Mouse (Mus musculus): ENCODE measurements around the gene Lrrc4. TPM values are rescaled to one million over a fixed set of nuclear protein-coding genes. Genes with fewer than 3 reads are reported as not detected.

Lrrc4 gene
- total RNA-seq, 2 experiments from 2014 or later, result 0.23 to 0.36 TPM

DNA sequence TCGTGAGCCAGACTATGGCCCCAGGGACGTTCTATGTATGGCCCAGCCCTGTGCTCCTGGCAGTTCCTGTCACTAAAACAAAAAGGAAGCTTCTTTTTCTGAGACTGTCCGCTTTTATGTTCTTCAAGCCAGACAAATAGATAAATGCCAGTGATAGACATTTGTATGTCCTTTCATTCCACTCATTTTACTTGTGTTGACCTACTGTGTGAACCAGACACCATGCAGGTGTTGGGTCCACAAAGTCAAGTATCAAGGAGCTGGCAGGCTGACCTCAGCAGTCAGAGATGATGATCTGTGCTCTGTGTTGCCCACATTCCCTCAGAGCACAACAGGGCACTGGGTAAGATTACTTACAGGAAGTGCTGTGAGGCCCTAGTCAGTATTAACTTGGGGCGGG is 25.2 kb upstream of the Lrrc4 start:
- intact Hi-C loops (cut with DNase I), result no loop called here
- no peak for DNase-seq (ENCODE audit: low spot score)

DNA sequence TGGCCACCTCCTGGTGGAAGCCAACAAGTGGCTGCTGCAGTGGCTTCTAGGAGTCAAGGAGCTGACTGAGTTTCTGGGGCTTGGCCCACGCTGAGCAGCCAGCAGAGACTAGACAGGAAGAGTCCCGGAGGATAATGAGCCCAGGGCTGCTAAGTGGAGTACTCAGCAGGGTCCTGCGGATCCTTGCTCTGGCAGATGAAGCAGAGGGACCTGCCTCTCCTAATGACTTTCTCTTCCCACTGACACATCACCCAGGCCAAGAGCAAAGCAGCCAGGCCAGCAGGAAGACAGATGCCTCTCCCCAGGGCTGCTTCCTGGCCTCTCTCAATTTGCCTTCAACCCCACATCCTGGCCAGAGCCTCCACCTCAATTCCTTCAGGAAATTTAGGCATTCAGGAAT is 23.9 kb upstream of the Lrrc4 start:
- no peak for DNase-seq (ENCODE audit: low spot score)
- intact Hi-C loops (cut with DNase I), result no loop called here

DNA sequence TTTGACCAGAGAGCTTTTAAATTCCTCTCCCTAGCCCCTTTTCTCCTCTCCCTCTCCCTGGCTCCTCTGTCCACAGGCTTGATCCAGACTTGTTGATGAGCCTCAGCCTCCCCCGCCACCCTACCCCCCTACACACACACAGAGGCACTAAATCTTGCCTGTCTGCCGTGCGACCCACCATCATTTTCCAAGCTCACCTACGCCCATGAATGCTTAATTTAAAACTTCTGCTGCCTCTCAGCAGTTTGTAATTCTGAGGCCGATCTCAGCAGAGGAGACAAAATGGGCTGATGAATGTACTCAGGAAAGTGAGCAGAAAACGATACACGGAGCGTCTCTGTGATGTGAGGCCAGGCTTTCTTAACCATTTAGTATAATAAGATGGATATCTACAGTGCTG is 23.1 kb upstream of the Lrrc4 start:
- DNase-seq (ENCODE audit: low spot score), result no peak
- intact Hi-C loops (cut with DNase I), result no loop called here

DNA sequence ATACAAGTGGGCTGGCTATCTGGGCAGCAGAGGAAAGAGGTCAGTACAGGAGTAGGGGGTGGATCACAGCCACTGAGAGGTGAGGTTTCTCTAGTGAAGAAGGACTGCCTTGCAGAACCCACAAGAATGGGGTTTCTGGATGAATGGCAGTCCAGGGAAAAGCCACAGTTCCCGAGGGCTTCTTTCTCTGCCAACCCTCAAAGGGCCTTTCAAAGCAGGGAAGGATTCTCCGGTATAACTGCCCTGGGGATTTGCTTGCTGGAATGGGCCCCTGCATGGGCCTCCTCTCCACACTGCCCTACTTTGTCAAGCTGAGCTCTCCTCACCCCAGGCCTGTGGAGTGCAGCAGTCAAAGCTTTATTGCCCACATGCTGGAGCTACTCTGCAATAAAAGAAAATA is 22.1 kb upstream of the Lrrc4 start:
- DNase-seq (ENCODE audit: low spot score), result no peak
- intact Hi-C loops (cut with DNase I), result no loop called here

DNA sequence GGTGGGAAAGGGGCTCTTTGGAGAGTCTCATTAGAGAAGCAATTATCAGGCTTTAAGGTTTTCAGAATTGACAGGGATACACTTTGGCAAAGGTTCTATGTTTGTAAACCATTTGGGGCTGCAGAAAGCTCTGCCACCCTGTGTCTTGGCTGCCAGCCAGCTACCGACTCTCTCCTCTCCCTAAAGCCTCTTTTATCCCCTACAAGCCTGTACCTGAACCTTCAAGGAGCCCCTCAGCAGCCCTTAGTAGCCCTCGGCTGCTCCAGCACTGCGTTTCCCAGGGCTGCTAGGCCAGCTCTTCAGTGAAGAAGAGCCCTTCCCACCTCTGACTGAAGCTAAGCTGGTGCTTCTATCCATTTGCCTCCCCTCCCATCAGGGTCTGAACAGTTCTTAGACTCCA is 21.6 kb upstream of the Lrrc4 start:
- intact Hi-C loops (cut with DNase I), result no loop called here
- DNase-seq (ENCODE audit: low spot score), result no peak

DNA sequence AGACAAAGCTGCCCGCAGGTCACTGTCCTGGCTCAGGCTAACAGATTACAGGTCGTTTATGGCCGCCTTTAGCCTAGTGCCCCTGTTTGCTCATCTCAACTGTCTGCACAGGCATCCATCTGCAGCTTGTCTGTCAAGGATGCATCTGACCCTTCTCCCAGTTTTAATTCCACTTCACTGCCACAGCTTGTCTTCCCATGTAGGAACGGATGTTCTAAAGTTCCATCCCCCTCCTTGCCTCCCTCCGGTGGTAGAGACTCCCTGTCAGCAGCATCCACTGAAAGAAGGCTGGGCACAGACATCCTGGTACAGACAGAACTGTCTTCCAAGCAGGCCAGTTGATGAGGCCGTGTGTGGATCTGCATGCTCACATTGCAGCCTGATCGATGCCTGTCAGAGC is 20.8 kb upstream of the Lrrc4 start:
- intact Hi-C loops (cut with DNase I), result no loop called here
- no peak for DNase-seq (ENCODE audit: low spot score)

DNA sequence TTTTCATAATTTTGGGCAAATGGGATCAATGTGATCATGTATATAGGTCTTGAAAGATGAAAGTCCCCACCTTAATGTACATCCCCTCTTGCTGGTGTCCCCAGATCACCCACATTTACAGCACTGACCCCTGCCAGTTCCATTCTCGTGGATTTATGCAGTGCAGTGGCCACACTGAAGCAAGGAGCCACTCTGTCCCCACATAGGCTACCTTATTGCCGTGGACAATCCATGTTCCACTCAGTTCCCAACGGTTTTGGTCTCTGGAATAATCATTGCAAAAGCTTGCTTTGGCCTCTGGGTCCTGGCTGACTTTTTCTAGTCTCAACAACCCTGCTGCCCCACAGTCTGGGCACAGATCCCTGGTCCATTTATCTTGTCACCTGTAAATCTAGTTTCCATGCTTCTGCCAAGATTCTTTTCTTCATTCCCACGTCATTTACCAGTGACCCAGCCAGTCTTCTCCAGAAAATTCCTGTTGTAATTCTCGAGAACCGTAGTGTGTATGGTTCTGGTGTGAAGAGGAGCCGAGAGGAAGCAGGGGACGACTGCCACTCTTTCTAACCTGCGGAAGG is 18.9 kb upstream of the Lrrc4 start:
- DNase-seq (ENCODE audit: low spot score), result no peak
- intact Hi-C loops (cut with DNase I), result no loop called here

DNA sequence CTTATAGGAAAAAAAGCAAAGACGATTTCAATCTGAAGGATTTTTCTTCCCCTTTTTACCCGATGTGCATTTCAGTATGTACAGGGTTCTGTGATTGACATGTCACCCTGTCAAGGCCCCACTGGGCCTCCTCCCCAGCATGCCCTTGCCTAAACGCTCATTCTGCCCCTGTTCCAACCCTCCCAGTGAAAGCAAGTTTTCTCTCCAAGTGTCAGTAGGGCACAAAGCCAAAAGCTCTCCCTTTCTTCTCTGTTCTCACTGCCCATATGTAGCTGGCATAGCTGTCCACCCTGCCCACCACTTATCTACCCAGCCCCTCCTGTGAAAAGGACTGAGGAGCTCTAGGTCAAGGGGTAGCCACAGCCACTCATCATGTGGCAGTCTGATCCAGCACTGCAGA is 17.8 kb upstream of the Lrrc4 start:
- DNase-seq (ENCODE audit: low spot score), result no peak
- intact Hi-C loops (cut with DNase I), result no loop called here

DNA sequence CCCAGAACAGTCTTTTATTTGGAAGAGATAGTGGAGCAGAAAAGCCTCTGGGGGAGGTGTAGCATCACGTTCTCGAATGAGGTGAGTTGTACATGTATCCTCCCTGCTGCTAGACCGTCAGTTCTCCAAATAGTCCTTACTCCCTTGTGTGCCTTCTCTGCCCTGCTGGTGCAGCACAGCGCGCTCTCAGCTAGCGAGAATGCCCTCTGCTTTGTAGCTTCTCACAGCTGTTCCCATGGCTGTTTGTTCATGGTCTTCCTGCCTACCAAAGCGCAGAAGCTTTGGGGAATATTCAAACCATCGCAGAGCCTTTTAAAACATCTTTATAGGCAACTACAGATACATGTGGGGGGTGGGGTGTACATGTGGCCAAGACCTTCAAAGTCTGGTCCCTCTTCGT is 17.3 kb upstream of the Lrrc4 start:
- DNase-seq (ENCODE audit: low spot score), result no peak
- intact Hi-C loops (cut with DNase I), result no loop called here

DNA sequence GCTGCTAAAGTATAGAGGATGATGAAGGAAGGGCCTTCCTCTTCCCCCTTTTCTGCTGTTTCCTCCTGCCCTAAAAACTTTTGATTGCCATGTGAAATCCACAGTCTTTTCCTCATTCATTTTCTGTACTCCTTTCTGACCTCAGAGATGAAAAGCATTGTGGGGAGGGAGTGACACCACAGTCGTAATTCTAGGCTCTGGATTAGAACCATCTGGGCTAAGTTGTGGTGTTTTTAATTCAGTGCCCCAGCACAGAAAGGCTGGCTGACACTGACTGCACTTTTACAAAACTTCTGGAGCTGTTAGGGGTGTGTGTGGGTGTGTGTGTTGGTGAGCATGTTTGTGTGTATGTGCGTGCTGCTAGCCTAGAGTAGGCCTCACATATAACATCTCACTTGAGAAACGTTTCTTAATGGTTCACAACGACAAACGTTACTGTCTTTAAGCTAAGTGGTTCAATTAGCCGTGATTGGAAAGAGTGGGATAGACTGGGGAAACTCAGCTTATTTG is 16.8 kb upstream of the Lrrc4 start:
- DNase-seq (ENCODE audit: low spot score), result no peak
- intact Hi-C loops (cut with DNase I), result no loop called here

DNA sequence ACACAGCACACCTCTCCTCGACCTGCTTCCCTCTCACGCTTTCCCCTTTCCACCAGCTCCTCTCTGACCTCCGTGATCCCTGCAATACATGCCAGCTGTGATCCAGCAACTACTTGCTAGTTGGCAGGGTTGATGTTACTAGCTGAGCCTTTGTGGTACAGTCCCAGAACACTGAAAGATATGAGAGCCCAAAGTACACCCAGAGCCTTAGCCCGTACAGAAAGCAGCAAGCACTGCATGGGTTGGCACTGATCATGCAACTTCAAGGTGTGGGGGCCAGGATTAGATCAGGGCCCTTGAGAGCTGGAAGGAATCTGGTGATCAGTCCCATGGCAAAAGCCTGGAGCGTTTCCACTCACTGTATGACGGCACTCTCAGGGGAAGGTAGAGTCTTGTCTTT is 16.1 kb upstream of the Lrrc4 start:
- DNase-seq (ENCODE audit: low spot score), result no peak
- intact Hi-C loops (cut with DNase I), result no loop called here

DNA sequence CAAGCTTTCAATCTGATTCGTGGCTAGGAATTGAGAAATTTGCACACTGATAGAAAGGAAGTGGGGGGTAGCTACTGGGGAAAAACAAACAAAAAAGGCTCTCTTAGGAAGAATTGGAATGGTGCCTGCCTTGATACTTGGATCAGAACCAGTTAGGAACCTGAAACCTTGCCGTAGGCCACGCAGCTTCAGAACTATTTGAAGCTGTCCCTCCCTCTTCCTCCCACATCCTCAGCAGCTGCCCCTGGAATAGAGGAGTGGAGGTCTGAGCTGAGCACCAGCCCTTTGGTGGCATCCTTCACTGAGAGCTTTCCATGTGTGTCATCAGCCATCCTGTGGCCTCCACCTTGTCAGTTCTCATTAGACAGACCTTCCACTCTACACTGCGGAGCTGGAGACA is 14.1 kb upstream of the Lrrc4 start:
- intact Hi-C loops (cut with DNase I), result no loop called here
- no peak for DNase-seq (ENCODE audit: low spot score)

DNA sequence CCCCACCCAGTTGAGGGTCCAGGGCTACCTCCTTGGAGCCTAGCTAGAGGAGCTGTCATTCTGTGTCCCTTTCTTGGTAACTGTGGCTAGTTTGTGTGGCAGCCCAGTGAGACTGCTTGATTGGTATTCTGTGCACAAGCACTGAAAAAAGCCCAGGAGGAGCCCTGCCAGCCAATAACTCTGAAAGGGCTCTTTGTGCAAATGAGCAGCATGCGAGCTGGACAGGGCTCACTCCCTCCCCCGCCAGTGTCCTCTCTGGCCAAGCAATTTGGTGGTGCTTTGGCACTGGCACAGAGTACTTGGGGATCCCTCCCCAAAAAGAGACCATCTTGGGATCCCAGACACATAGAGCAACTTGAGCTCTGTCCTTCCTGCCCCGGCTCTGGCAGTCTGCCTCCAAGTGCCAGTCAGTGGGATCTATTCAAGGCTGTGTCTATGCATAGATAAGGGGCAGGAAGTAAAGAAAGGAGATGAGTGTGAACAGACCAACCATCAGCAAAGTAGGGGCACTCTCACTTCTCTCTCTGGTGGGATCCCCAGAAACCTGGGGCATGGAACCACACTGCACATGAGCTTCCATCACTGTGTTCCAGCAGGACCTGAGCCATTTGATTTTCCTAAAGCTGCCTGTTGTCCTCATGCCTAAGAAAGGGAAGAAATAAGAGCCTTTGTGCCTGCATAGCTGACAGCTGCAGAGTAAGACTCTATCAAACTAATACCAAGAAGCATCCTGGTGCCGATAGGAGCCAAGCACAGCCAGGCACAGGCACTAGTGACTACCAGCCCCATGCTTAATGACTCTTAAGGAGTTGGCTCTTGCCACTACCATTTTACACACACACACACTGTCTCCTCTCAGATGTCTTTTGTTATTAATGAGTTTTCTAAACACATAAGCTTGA is 11.1 kb upstream of the Lrrc4 start:
- DNase-seq (ENCODE audit: low spot score), result no peak
- intact Hi-C loops (cut with DNase I), result no loop called here

DNA sequence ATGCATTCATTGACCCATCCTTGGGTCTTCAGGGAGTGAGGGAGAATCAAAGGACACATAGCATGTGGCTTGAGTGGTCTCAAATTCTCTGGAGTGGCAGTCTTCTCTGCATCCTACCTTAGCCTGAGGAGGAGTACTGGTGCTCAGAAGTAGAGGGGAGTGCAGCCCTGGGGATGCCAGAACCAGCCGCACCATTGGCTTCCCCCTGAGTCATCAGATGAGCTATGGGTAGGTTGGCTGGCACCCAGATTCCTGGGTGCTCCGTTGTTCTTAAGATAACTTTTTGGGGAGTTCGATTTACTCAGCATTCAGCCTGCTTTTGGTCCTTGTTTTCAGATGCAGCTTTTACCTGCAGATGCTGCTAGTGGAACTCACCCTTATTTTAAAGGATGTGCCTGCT is 10.0 kb upstream of the Lrrc4 start:
- intact Hi-C loops (cut with DNase I), result no loop called here
- no peak for DNase-seq (ENCODE audit: low spot score)

DNA sequence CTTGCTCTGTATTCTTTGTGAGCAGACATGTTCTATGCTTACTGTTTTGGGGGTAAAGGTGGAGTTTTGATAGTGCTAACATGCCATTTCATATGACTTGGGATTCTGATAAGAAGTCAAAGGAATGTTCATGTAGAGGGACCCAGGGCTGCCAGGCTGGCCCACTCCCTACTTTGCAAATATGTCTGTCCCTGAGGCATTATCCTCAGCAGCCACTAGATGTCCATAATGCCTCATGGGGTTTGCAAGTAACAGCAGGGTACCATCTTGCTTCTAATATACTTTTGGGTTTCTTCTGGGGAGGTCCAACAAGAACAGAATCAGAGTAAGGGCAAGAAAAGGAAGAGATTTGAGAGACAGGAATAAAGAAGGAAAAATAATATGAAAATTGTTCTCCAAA is 5.1 kb upstream of the Lrrc4 start:
- DNase-seq (ENCODE audit: low spot score), result no peak
- intact Hi-C loops (cut with DNase I), result loop anchor here (10.0 kb wide), 1 partner anchor 188 kb away; no protein-coding TSS in a partner anchor

DNA sequence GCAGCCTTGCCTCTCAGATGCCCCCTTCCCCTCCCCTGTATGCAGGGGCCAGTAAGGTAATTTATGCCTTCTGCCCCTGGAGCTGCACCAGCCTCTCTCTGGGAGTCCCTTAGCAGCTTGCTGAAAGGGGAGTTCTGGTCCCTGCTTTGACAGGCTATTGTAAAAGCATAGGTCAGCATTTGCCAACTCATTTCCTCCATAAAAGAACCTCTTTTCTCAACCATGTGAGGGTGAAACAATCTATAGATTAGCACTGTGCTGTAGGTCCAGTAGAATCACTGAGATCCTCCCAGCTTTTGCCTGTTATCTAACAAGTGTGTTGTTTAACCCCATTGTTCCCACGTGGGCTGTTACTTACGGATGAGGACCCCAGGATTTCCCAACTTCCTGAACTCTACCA is 2.5 kb upstream of the Lrrc4 start:
- DNase-seq (ENCODE audit: low spot score), result no peak
- intact Hi-C loops (cut with DNase I), result loop anchor here (10.0 kb wide), 1 partner anchor 191 kb away; no protein-coding TSS in a partner anchor

DNA sequence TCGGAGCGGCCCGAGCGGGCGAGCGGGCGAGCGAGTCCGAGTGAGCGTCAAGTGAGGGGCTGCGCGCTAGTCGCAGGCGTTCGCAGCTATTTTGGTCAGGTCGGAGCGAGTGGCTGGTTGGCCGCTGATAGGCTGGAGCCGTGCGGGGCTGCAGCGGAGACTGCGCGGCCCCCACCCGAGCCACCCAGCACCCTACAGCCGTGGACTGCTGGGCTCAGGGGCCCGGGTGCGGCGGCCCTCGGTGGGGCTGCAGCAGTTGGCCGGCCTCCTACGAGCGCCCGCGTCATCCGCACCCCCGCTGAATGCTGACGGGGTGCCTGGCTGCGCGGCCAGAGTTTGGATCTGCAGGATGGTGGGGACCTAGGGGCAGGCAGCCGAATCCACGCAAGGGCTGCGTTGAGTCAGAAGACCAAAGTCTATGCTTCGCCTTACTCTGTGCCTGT is 1.9 kb upstream of the Lrrc4 start:
- no peak for DNase-seq (ENCODE audit: low spot score)
- intact Hi-C loops (cut with DNase I), result loop anchor here (10.0 kb wide), 1 partner anchor 191 kb away; no protein-coding TSS in a partner anchor

DNA sequence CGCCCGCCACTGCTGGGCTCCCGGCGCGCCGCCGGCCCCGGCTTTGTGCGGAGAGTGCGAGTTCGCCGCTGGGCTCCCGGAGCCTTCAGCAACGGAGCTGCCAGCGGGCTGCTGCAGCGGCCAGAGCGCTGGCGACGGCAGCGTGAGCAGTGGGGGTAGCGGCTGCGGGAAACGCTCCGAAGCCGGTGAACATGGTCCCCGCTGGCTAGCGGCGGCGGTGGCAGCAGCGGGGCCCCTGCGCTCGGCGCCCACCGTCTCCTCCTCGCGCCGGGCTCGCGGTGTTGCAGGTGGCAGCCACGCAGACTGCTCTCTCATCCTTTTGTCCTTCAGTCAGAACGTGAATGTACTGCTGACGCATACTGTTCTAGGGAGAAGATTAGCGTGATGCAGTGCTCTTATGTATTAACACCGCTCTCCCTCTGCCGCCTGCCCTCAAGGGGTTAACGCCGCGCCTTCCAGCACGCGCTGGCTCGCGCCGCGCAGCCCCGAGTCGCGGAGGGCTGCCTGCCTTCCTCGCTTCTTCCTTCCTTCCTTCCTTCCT is 1.3 kb upstream of the Lrrc4 start:
- no peak for DNase-seq (ENCODE audit: low spot score)
- intact Hi-C loops (cut with DNase I), result loop anchor here (10.0 kb wide), 1 partner anchor 192 kb away; no protein-coding TSS in a partner anchor

DNA sequence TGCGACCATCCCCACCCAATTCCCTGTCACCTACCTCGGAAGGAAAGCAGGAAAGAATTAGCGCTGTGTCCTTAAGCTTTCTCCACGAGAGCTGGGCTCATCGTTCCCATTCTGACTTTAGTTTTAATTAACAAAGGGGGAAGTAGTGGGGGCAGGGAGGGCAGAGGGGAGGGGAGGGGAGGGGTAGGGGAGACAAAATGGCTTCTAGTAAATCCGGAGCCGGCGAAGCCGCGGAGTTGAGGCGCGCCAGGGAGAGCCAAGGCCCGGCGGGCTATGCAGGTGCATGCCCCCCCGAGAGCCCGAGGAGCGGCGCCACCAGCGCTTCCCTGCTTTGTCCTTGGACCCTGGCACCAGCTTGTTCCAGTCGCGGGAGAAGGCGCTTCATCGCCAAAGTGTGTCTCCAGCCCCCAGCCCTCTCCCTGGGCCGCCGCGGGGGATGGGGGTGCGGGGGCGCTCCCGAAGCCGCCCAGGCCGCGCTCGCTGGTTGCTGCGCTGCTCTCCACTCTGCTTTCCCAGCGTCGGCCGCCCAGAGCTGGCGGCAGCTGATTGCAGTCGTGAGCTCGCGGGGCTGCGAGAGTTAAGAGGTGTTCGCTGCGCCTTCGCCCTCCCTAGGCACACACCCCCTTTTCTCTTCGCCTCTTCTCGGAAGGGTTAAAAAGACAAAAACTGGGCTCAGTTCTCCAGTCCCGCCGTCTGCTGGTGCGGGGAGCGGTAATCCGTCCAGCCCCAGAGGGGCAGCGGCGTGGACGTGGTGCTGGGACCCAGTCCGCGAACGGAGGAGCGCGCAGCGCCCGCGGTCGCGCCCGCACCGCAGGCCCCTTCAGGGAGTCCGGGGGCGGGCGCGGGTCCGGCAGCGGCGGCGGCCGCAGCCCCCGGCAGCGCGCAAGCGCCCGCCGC is 555 bp upstream of the Lrrc4 start:
- intact Hi-C loops (cut with DNase I), result loop anchor here (10.0 kb wide), 1 partner anchor 193 kb away; no protein-coding TSS in a partner anchor
- no peak for DNase-seq (ENCODE audit: low spot score)

DNA sequence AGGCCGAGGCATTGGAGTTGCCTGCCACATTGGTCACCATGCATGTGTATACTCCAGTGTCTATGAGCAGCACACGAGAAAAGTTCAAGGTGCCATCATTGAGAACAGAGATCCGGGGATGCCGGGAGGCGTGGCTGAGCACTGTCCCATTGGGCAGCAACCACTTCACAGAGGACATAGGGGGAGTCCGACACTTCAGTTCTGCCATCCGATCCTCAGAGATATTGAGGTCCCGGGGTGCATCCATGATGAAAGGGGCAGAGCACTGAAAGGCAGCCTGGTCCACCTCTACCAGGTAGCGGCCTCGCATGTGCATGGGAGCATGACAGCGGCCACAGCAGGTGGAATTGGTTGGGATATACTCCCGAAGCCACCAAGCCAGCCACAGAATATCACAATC is 1.2 kb downstream of the Lrrc4 start:
- intact Hi-C loops (cut with DNase I), result loop anchor here (10.0 kb wide), 1 partner anchor 194 kb away; no protein-coding TSS in a partner anchor
- no peak for DNase-seq (ENCODE audit: low spot score)

Measured in heart, postnatal 25 days (tissue).